Mouse (Mus musculus): ENCODE results near the gene 1600002K03Rik. TPM values are rescaled to one million over a fixed set of nuclear protein-coding genes. Genes with fewer than 3 reads are reported as not detected.
A peak's percentile ranks its signal among the peaks of the same experiment; 100 is the strongest.

1600002K03Rik gene
- polyA plus RNA-seq, 1 experiment: 13.1 TPM

DNA sequence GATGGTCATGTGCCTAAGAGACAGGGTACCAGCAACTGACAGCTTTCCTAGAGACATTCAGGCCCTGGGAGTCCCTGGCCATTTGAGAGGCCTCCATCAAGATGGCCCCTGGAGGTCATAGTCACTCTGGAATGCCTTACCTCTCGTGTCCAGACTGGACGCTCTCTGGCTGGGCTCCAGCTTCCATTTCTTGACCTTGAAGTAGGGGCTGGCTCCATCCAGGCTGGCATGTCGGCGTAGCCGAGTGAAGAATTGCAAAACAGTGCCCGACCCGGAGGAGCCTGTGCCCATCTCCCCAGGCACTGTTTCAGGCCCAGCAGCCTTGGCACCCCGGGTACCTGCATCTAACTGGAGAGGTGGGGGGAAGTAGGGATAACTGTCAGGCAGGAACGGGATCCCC, 38.3 kb upstream of the 1600002K03Rik start:
- no peak overlapping the region for H3K27ac ChIP-seq (ENCODE audit: insufficient read depth, low read length)
- no peaks in the 10 kb centered on the region for H3K4me1 ChIP-seq (ENCODE audit: control insufficient read depth, insufficient read depth, low read length)
- no peak for TF ChIP-seq CTCF (IDR thresholded peaks at IDR 0.05; ENCODE audit: extremely low read depth, insufficient read depth, low read length)
- TF ChIP-seq POLR2A (IDR thresholded peaks at IDR 0.05; ENCODE audit: extremely low read depth, insufficient read depth, low read length): no peak
- no peak overlapping the region for H3K4me3 ChIP-seq (ENCODE audit: insufficient read depth, low read length)

GRCm38 (mm10) chr10:80135161-80135560, 37.6 kb upstream of the 1600002K03Rik start:
- H3K4me1 ChIP-seq (ENCODE audit: control insufficient read depth, insufficient read depth, low read length): no peaks in the 10 kb centered on the region
- no peak overlapping the region for H3K27ac ChIP-seq (ENCODE audit: insufficient read depth, low read length)

DNA sequence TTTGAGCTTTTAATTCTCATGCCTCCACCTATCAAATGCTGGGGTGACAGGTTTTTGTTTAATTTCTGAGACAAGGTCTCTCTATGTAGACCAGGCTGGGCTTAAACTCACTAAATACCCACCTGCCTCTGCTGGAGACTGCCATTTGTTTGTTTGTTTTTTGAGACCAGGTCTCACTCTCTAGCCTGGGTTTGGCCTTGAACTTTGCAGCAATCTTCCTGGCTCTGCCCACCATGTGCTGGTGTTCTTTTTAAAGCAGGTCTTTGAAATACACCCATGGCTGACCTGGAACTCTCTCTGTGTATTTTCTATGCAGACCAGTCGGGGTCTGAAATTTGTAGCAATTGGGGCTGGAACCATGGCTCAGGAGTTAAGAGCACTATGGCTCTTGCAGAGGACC, 37.1 kb upstream of the 1600002K03Rik start:
- H3K4me3 ChIP-seq (ENCODE audit: insufficient read depth, low read length): no peak overlapping the region
- H3K4me1 ChIP-seq (ENCODE audit: control insufficient read depth, insufficient read depth, low read length): no peaks in the 10 kb centered on the region
- no peak overlapping the region for H3K27ac ChIP-seq (ENCODE audit: insufficient read depth, low read length)
- TF ChIP-seq CTCF (IDR thresholded peaks at IDR 0.05; ENCODE audit: extremely low read depth, insufficient read depth, low read length) (no peak), POLR2A (IDR thresholded peaks at IDR 0.05; ENCODE audit: extremely low read depth, insufficient read depth, low read length) (no peak)

More at GRCm38 (mm10) chr10:80135161-80135560, 37.6 kb upstream of the 1600002K03Rik start:
- TF ChIP-seq POLR2A (IDR thresholded peaks at IDR 0.05; ENCODE audit: extremely low read depth, insufficient read depth, low read length): no peak
- H3K4me3 ChIP-seq (ENCODE audit: insufficient read depth, low read length): no peak overlapping the region

DNA sequence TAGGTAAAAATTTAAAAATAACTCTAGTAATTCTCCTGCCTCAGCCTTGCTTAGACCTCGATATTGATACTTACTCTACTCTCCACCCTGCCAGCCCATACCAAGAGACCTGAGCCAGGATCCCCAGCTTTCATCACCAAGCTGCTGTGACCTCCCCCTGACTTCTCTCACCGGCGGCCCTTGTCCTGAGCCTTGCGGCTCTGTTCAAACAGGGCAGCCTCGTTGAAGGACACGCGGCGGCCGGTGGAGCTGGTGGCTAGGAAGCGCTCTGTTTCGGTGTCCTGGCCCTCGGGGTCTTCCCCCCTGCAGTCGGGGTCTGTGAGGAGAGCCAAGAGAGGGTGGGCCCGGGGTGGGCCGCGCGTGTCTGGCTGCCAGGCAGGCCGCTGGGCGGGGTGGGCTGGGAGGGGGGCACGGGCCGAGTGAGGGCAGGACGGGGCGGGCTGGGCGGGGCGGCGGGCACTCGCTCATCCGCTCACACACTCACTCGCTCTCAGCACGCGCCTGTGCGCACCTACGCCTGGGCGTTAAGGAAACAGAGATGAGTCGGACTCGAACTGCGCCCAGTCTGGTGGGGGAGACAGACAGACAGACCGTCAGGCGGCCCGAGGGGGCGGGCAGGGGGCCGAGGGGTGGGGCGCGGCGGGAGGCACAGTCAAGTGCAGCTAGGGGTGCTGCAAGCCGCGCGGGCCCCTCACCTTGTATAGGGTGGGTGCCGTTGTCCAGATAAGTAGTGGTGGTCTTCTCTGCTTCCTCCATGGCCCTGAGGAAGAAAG, 36.4 kb upstream of the 1600002K03Rik start:
- TF ChIP-seq POLR2A (IDR thresholded peaks at IDR 0.05; ENCODE audit: extremely low read depth, insufficient read depth, low read length): no peak
- no peak for TF ChIP-seq CTCF (IDR thresholded peaks at IDR 0.05; ENCODE audit: extremely low read depth, insufficient read depth, low read length)
- Histone ChIP-seq H3K4me1 (ENCODE audit: control insufficient read depth, insufficient read depth, low read length) (no peaks in the 10 kb centered on the region), H3K4me3 (ENCODE audit: insufficient read depth, low read length) (peak overlapping the region; percentile 98), H3K27ac (ENCODE audit: insufficient read depth, low read length) (no peak overlapping the region)

DNA sequence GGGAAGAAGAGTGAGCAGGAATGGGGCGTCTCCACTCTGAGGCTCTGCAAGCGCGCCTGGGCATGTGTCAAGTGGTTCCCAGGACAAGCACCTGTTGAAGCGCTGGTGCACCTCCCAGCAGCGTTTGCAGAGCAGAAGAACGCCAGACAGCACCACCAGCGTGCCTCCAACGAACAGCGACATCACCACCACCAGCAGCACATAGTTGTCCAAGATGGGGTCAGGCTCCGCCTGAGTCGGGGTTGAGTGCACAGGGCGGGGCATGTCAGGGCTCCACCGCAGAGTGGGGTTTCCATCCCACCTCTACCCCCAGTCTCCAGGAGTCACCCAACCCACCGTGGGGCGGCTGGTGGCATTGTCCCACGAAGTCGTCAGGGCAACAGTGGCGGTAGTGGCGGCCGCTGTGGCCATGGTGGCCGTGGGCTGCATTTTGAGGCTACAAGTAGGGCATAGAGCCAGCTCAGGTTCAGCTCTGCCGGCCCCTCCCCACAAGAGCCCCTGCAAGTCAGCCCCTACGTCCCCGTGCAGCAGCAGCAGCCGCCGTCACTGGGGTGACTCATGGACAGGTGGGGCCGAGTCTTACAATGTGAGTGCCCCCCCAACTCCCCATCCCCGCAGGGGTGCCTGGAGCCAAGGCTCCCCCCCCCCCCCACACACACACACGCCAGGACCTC, 35.7 kb upstream of the 1600002K03Rik start:
- peak overlapping the region; percentile 98 for H3K4me3 ChIP-seq (ENCODE audit: insufficient read depth, low read length)
- TF ChIP-seq POLR2A (IDR thresholded peaks at IDR 0.05; ENCODE audit: extremely low read depth, insufficient read depth, low read length) (no peak), CTCF (IDR thresholded peaks at IDR 0.05; ENCODE audit: extremely low read depth, insufficient read depth, low read length) (no peak)
- H3K4me1 ChIP-seq (ENCODE audit: control insufficient read depth, insufficient read depth, low read length): no peaks in the 10 kb centered on the region
- H3K27ac ChIP-seq (ENCODE audit: insufficient read depth, low read length): peak overlapping the region; percentile 94

DNA sequence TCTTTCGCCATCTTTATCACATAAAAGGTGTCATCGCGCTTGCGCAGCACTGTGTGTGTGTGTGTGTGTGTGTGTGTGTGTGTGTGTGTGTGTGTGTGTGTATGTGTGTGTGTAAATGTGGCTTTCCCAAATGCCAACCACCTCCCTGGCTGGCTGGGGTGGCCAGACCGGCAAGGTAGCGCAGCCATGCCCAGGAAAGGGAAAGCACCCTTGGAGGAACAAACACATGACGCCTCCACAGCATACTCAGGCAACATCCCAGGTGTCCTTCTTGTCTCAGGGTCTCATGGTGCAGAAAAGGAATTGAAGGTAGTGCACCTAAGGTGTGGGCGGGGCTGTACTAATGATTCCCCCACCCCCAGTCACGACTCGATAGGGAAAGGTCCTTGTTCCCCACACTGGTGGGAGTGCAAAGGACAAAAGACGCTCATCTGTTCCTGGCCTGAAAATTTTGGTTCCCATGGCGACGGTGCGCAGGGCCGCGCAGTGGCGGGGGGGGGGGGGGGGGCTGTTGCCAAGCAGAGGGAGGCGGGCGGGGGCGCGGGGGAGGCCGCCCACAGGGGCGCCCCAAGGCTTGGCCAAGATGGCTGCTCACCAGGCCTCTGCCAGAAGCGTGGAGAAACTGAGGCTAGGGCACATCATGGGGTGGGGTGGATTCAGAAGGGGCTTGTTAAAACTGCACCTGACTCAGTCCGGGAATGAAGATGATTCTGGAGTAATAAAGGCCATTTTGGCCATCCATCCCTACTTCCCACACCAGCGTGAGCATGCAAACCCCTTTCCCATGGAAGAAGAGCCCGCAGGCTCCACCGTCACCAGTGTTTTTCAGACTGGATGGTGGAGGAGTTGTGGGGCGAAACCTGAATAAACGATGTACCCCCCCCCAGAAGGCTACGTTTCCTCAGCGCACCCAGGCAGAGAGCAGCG, 34.9 kb upstream of the 1600002K03Rik start:
- H3K4me3 ChIP-seq (ENCODE audit: insufficient read depth, low read length): peak overlapping the region; percentile 98
- peak overlapping the region; percentile 98 for H3K27ac ChIP-seq (ENCODE audit: insufficient read depth, low read length)
- H3K4me1 ChIP-seq (ENCODE audit: control insufficient read depth, insufficient read depth, low read length): no peaks in the 10 kb centered on the region
- TF ChIP-seq CTCF (IDR thresholded peaks at IDR 0.05; ENCODE audit: extremely low read depth, insufficient read depth, low read length) (no peak), POLR2A (IDR thresholded peaks at IDR 0.05; ENCODE audit: extremely low read depth, insufficient read depth, low read length) (0 out of 2 replicates have a peak, but pooled peaks have one; percentile 23)

GRCm38 (mm10) chr10:80138553-80139438, 33.9 kb upstream of the 1600002K03Rik start, which contains the start of gene Atp5d:
Gene Atp5d (plus strand): TSS chr10:80138632.
- peak within 1 kb of the TSS; percentile 98 for H3K4me3 ChIP-seq (ENCODE audit: insufficient read depth, low read length)
- H3K4me1 ChIP-seq (ENCODE audit: control insufficient read depth, insufficient read depth, low read length): peaks cover 2% of the 10 kb centered on the region; the same call in 1 of the 2 replicates
- H3K27ac ChIP-seq (ENCODE audit: insufficient read depth, low read length): peak within 1 kb of the TSS; percentile 98
- TF ChIP-seq CTCF (IDR thresholded peaks at IDR 0.05; ENCODE audit: extremely low read depth, insufficient read depth, low read length): no peak
- TF ChIP-seq POLR2A (IDR thresholded peaks at IDR 0.05; ENCODE audit: extremely low read depth, insufficient read depth, low read length): peak; percentile 44; the same call in 1 of the 2 replicates

DNA sequence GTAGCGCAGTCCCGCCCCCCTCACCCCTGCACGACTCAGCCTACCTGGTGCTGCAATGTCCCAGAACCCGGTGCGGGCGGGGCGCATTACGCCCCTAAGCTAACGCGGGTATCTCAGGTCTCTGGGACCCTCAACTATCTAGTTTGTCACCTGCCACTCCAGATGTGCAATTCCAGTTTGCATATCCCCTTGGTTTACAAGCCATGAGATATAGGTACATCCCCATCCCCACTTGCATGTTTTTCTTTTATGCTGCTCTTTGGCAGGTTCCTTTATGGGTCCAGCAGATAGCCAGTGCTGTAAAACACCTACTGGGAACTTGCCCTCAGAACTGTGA, 33.3 kb upstream of the 1600002K03Rik start:
- H3K4me3 ChIP-seq (ENCODE audit: insufficient read depth, low read length): peak overlapping the region; percentile 98
- peaks cover 3% of the 10 kb centered on the region; the same call in 1 of the 2 replicates for H3K4me1 ChIP-seq (ENCODE audit: control insufficient read depth, insufficient read depth, low read length)

More for the DNA sequence above, 33.3 kb upstream of the 1600002K03Rik start:
- peak overlapping the region; percentile 98; the same call in 1 of the 2 replicates for H3K27ac ChIP-seq (ENCODE audit: insufficient read depth, low read length)
- TF ChIP-seq CTCF (IDR thresholded peaks at IDR 0.05; ENCODE audit: extremely low read depth, insufficient read depth, low read length): no peak
- no peak for TF ChIP-seq POLR2A (IDR thresholded peaks at IDR 0.05; ENCODE audit: extremely low read depth, insufficient read depth, low read length)
